20 mouse cellular contexts compared by ENCODE assay signal in the genomic region with DNA sequence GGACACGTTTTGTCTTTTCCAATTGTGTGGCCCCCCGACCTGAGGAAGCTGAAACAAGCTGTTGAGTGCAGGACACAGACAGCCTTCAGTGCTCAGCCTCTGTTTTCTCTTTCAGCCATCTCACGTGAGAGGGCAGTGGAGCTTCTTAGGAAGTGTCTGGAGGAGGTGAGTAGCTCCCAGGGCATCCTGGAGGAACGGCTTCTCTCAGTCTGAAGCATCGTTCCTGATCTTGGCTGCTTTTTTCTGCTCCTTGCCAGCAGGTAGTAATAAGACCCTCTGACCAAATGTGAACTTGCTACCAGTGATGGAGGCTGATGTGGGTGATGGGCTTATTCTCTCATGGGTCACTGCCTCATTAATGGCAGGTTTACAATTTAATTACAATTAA. TPM values are rescaled to one million over a fixed set of nuclear protein-coding genes. Genes with fewer than 3 reads are reported as not detected.
"Had no signal": no experiment of that assay in that cellular context is flagged by ENCODE, and none has a peak within 500 bp of the region (broad histone marks: within the 10 kb centered on the region; RNA-seq: fewer than 3 reads in every experiment).

No protein-coding gene starts in this region.

- DNase-seq: kidney, adult 2 months; kidney, postnatal 14 days; lung, adult 18-20 months; right cerebral cortex, postnatal 4 days; spleen, adult 18-20 months; thymus, adult 2 months; thymus, postnatal 25 days had no signal

- H3K4me2 ChIP-seq: kidney, embryonic 15.5 days; limb, embryonic 13.5 days had no signal

- H3K27me3 ChIP-seq: kidney, embryonic 15.5 days; limb, embryonic 13.5 days had no signal

- H3K4me3 ChIP-seq: kidney, embryonic 15.5 days; limb, embryonic 13.5 days had no signal

- H3K9me3 ChIP-seq: kidney, embryonic 15.5 days; limb, embryonic 13.5 days had no signal

- H3K4me1 ChIP-seq: kidney, embryonic 15.5 days; limb, embryonic 13.5 days had no signal

- H3K9ac ChIP-seq: kidney, embryonic 15.5 days; limb, embryonic 13.5 days; liver, embryonic 14.5 days had no signal

- H3K27ac ChIP-seq: kidney, embryonic 15.5 days; limb, embryonic 13.5 days; liver, embryonic 14.5 days had no signal

RNA-seq across cellular contexts. Expression of a gene that starts 28.6 kb away (rescaled TPM):
- total RNA-seq: layer of hippocampus, adult 8-10 months; layer of hippocampus, postnatal 14 days; left cerebral cortex, adult 18-20 months; left cerebral cortex, postnatal 10 days; left cerebral cortex, postnatal 4 days; liver, adult 2 months; megakaryocyte-erythroid progenitor cell, adult 5-6 weeks had no signal
- polyA plus RNA-seq: kidney, adult 2 months; kidney, embryonic 15.5 days; large intestine, adult 2 months; liver, adult 2 months; liver, embryonic 14.5 days; stomach, embryonic 14.5 days; urinary bladder, adult 2 months had no signal
